Mouse (Mus musculus) liver, embryonic 13.5 days (tissue): ENCODE data around the gene Mmp11. TPM values are rescaled to one million over a fixed set of nuclear protein-coding genes. Genes with fewer than 3 reads are reported as not detected.

ENCODE experiments used
- ATAC-seq: fragments of 200-750 bp; cut with Nextera tagmentation; 2 replicates; pipeline ENCODE4 v1.8.0; 2017; ENCODE audit warnings: low read depth, mild to moderate bottlenecking, moderate number of reproducible peaks, moderate library complexity
- DNase-seq: peaks from one replicate; pipeline ENCODE4 v3.0.0; 2022
- H3K27ac ChIP-seq: fragments of 300-500 bp; sonication (generic); 2 replicates; pipeline ENCODE4 v1.5.1; 2015; ENCODE audit warnings: moderate library complexity, mild to moderate bottlenecking, inconsistent platforms
- H3K27me3 ChIP-seq: fragments of 300-500 bp; sonication (generic); 2 replicates; pipeline ENCODE4 v1.6.1; 2015; ENCODE audit warnings: mild to moderate bottlenecking, inconsistent platforms
- H3K36me3 ChIP-seq: fragments of 300-500 bp; sonication (generic); 2 replicates; pipeline ENCODE4 v1.6.1; 2015; ENCODE audit warnings: mild to moderate bottlenecking, inconsistent platforms
- H3K4me1 ChIP-seq: fragments of 300-500 bp; sonication (generic); replicated peaks from 2 replicates; pipeline ENCODE4 v1.6.1; 2015; ENCODE audit warnings: inconsistent platforms
- H3K4me2 ChIP-seq: fragments of 300-500 bp; sonication (generic); 2 replicates; pipeline ENCODE4 v1.6.1; 2015; ENCODE audit warnings: inconsistent platforms, mild to moderate bottlenecking, moderate library complexity
- H3K4me3 ChIP-seq: fragments of 300-500 bp; sonication (generic); replicated peaks from 2 replicates; pipeline ENCODE4 v1.5.1; 2015; ENCODE audit warnings: mild to moderate bottlenecking, inconsistent platforms
- H3K9ac ChIP-seq: fragments of 300-500 bp; sonication (generic); 2 replicates; pipeline ENCODE4 v1.6.1; 2015; ENCODE audit warnings: mild to moderate bottlenecking, inconsistent platforms
- H3K9me3 ChIP-seq: fragments of 300-500 bp; sonication (generic); replicated peaks from 2 replicates; pipeline ENCODE4 v1.6.1; 2016; ENCODE audit warnings: inconsistent platforms
- WGBS: fragments of 180-500 bp; shearing (Covaris S2); methylation state at CpG from one replicate; pipeline ENCODE4 v1.1.7; 2015; ENCODE audit not compliant: insufficient replicate concordance; 5-methylcytosine and 5-hydroxymethylcytosine counted together
- polyA plus RNA-seq: library from polyadenylated mRNA; unstranded; fragments of >200 nt; fragmentation: Nextera tagmentation; extraction: Ambion mirVana; gene quantifications from 2 replicates; pipeline ENCODE4 v1.2.1, GENCODE M21; 2015

Gene Mmp11
- polyA plus RNA-seq, 1 experiment from 2014 or later = 4.1 TPM

GRCm38 (mm10) chr10:75919026-75919425, 17.3 kb downstream of the Mmp11 start:
- no peaks in the 10 kb centered on the region for H3K27me3 ChIP-seq
- H3K4me2 ChIP-seq = no peak overlapping the region
- H3K4me3 ChIP-seq = no peak overlapping the region
- no peak for DNase-seq
- peak overlapping the region; percentile 34 for H3K9ac ChIP-seq
- ATAC-seq = no peak
- no peaks in the 10 kb centered on the region for H3K9me3 ChIP-seq
- H3K36me3 ChIP-seq = peaks cover 46% of the 10 kb centered on the region
- H3K4me1 ChIP-seq = peaks cover 43% of the 10 kb centered on the region
- H3K27ac ChIP-seq = no peak overlapping the region
- 83% methylated on average over 5 of the region's 5 CpGs for WGBS

DNA sequence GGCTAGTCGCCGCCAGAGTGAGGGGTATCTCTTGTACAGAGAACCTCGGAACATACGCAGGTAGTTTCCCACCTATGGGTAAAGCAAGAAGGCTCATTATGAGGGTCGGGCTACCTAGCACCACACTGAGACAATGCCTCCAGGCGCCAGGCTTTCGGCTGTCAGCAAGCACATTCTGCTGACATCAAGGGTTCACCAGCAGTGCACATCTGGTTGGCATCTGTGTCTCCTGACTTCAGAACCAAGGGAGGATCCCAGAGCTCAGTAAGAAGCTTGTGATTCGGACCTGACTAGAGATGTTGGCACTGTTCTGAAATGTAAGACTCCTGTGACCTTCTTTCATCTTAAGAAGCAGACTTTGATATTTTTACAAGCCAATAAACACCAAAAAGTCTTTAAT, 19.5 kb downstream of the Mmp11 start:
- Histone ChIP-seq H3K4me1 (peaks cover 33% of the 10 kb centered on the region), H3K9me3 (no peaks in the 10 kb centered on the region), H3K4me2 (no peak overlapping the region), H3K27ac (no peak overlapping the region), H3K36me3 (peaks cover 61% of the 10 kb centered on the region), H3K27me3 (no peaks in the 10 kb centered on the region), H3K4me3 (no peak overlapping the region), H3K9ac (no peak overlapping the region)
- DNase-seq (no peak), ATAC-seq (no peak)
- WGBS = 83% methylated on average over 8 of the region's 8 CpGs

DNA sequence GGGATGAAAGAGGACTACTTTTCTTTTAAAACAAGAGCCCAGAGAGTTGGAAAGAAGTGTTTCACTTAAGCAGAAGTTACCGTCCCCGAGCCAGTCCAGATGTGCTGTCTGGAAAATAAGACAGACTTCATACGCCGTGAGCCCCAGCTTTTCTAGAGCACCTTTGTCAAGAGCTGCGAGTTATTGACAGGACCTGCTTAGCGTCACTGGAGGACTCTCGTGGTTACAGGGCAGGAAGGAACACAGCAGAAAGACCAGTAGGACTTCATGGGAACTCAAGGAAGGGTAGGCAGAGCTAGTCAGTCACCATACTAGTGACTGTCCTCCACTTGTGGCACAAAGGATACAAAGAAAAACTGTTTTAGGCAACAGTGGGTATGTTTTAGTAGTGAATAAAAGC, 20.7 kb downstream of the Mmp11 start:
- H3K27me3 ChIP-seq = no peaks in the 10 kb centered on the region
- H3K4me1 ChIP-seq = peaks cover 27% of the 10 kb centered on the region
- peaks cover 73% of the 10 kb centered on the region for H3K36me3 ChIP-seq
- H3K4me3 ChIP-seq = no peak overlapping the region
- no peak overlapping the region for H3K4me2 ChIP-seq
- ATAC-seq (no peak), DNase-seq (no peak)
- WGBS = 75% methylated on average over 7 of the region's 7 CpGs
- no peak overlapping the region for H3K27ac ChIP-seq
- H3K9me3 ChIP-seq = no peaks in the 10 kb centered on the region
- no peak overlapping the region for H3K9ac ChIP-seq

GRCm38 (mm10) chr10:75913013-75913589, 23.2 kb downstream of the Mmp11 start:
- H3K27me3 ChIP-seq = no peaks in the 10 kb centered on the region
- H3K9me3 ChIP-seq = no peaks in the 10 kb centered on the region
- ATAC-seq (no peak), DNase-seq (no peak)
- peaks cover 4% of the 10 kb centered on the region for H3K4me1 ChIP-seq
- H3K4me2 ChIP-seq = no peak overlapping the region
- no peak overlapping the region for H3K4me3 ChIP-seq
- 54% methylated on average over 6 of the region's 6 CpGs for WGBS
- peaks cover 76% of the 10 kb centered on the region for H3K36me3 ChIP-seq
- H3K27ac ChIP-seq = no peak overlapping the region
- H3K9ac ChIP-seq = no peak overlapping the region

DNA sequence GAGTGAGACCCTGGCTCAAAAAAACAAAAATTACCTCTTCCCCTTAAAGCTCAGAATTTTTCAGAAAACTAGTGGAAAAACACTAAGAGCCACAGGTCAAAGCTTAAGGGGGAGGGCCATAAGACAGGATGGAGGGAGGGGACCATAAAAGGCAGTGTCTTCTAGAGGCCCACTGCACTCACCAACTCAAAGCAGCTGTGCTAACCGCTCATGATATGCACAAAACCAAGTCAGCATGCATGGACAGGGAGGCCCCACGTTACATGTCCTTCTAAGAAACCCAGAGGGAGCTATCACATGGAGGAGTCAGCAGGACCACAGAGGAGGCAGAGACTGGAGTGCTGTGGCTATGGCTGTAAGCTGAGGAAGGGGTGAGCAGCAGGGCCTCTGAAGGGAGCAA, 25.6 kb downstream of the Mmp11 start:
- no peak overlapping the region for H3K4me3 ChIP-seq
- DNase-seq (no peak), ATAC-seq (no peak)
- H3K27ac ChIP-seq = no peak overlapping the region
- H3K9ac ChIP-seq = no peak overlapping the region
- H3K27me3 ChIP-seq = no peaks in the 10 kb centered on the region
- H3K9me3 ChIP-seq = no peaks in the 10 kb centered on the region
- WGBS = 83% methylated on average over 2 of the region's 2 CpGs
- H3K4me2 ChIP-seq = no peak overlapping the region
- H3K36me3 ChIP-seq = peaks cover 82% of the 10 kb centered on the region
- peaks cover 4% of the 10 kb centered on the region; the same call in 1 of the 2 replicates for H3K4me1 ChIP-seq

GRCm38 (mm10) chr10:75906882-75907281, 29.4 kb downstream of the Mmp11 start:
- Histone ChIP-seq H3K9me3 (no peaks in the 10 kb centered on the region), H3K9ac (no peak overlapping the region), H3K4me1 (no peaks in the 10 kb centered on the region), H3K27me3 (no peaks in the 10 kb centered on the region), H3K4me3 (no peak overlapping the region), H3K27ac (no peak overlapping the region), H3K36me3 (peaks cover 91% of the 10 kb centered on the region), H3K4me2 (no peak overlapping the region)
- no peak for DNase-seq
- ATAC-seq = no peak
- 94% methylated on average over 4 of the region's 4 CpGs for WGBS

DNA sequence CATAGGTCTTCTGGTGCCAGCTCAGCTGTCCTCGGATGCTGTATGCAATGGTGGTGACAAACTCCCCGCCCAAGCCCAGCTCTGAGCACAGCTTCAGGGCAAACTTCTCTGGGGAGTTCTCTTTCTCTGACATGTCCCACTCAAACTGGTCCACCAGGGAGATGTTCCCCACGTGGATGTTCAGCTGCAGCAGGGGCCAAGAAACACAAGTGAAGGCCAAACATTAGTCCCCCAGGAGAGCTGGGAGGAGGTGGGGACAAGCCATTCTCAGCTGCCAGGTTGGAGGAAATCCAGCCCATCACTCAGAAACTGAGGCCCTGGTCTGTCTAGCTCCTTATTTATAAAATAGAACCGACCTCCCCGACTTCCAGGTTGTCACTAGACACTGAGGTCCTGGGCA, 31.9 kb downstream of the Mmp11 start:
- DNase-seq (no peak), ATAC-seq (no peak)
- Histone ChIP-seq H3K36me3 (peaks cover 91% of the 10 kb centered on the region), H3K9ac (no peak overlapping the region), H3K4me1 (no peaks in the 10 kb centered on the region), H3K9me3 (no peaks in the 10 kb centered on the region), H3K27me3 (no peaks in the 10 kb centered on the region), H3K27ac (no peak overlapping the region), H3K4me3 (no peak overlapping the region), H3K4me2 (no peak overlapping the region)
- 83% methylated on average over 5 of the region's 5 CpGs for WGBS

DNA sequence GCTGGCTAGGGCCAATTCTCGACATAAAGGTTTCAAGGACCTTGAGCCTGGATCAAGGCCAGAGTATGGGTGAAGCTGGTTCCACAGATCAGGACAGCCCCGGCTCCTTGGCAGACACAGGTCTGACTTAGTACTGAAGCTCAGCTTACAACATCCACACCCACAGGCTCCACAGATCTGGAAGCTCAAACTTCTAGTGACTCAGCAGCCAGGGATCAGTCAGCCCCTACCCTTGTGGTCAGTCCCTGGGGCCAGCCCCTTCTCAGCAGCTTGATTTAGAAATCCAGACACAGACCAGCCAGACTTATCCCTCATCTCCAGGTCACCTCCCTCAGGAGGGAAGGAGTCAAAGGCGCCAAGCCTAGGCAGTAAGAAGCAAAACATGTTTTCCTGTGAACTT, 37.5 kb downstream of the Mmp11 start:
- Histone ChIP-seq H3K27ac (no peak overlapping the region), H3K36me3 (peaks cover 95% of the 10 kb centered on the region), H3K4me3 (no peak overlapping the region), H3K9ac (no peak overlapping the region), H3K9me3 (no peaks in the 10 kb centered on the region), H3K4me2 (no peak overlapping the region), H3K4me1 (peaks cover 5% of the 10 kb centered on the region), H3K27me3 (no peaks in the 10 kb centered on the region)
- WGBS = 69% methylated on average over 3 of the region's 3 CpGs
- ATAC-seq (no peak), DNase-seq (no peak)

GRCm38 (mm10) chr10:75898039-75898564, 38.2 kb downstream of the Mmp11 start:
- 76% methylated on average over 6 of the region's 6 CpGs for WGBS
- Histone ChIP-seq H3K4me2 (no peak overlapping the region), H3K9ac (no peak overlapping the region), H3K9me3 (no peaks in the 10 kb centered on the region), H3K27ac (no peak overlapping the region; the same call in 1 of the 2 replicates), H3K4me1 (peaks cover 13% of the 10 kb centered on the region), H3K27me3 (no peaks in the 10 kb centered on the region), H3K4me3 (no peak overlapping the region), H3K36me3 (peaks cover 90% of the 10 kb centered on the region)
- no peak for ATAC-seq
- no peak for DNase-seq

DNA sequence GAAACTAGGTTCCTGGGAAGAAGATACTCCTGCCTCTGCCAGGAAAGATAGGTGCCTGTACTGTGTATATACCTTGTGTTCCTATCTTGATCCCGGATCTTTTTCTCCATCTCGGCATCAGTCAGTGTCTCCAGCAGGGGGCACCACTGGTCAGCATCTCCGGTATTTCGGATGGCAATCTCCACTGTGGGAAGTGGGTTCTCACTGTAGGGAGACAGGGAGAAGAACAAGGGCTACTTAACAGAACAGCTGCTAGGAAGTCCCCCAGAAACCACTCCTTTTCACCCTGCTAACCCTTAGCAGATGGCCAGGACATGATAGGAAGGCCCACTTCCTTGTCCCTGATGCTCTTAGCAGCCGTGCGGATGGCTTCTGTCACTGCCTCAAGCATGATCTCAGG, 38.9 kb downstream of the Mmp11 start:
- Histone ChIP-seq H3K4me1 (peaks cover 19% of the 10 kb centered on the region), H3K9ac (no peak overlapping the region), H3K27me3 (no peaks in the 10 kb centered on the region), H3K36me3 (peaks cover 83% of the 10 kb centered on the region), H3K27ac (no peak overlapping the region), H3K4me2 (no peak overlapping the region), H3K4me3 (no peak overlapping the region), H3K9me3 (no peaks in the 10 kb centered on the region)
- DNase-seq (peak; percentile 45), ATAC-seq (no peak)
- 52% methylated on average over 6 of the region's 6 CpGs for whole genome bisulfite sequencing

GRCm38 (mm10) chr10:75896208-75896607, 40.1 kb downstream of the Mmp11 start:
- Histone ChIP-seq H3K27ac (no peak overlapping the region), H3K36me3 (peaks cover 71% of the 10 kb centered on the region), H3K4me2 (no peak overlapping the region), H3K4me3 (no peak overlapping the region), H3K27me3 (no peaks in the 10 kb centered on the region), H3K9ac (no peak overlapping the region), H3K9me3 (no peaks in the 10 kb centered on the region), H3K4me1 (peaks cover 19% of the 10 kb centered on the region)
- WGBS = 82% methylated on average over 1 of the region's 1 CpGs
- ATAC-seq (no peak), DNase-seq (no peak)

GRCm38 (mm10) chr10:75895730-75896129, 40.6 kb downstream of the Mmp11 start:
- Histone ChIP-seq H3K4me1 (peaks cover 19% of the 10 kb centered on the region), H3K36me3 (peaks cover 66% of the 10 kb centered on the region), H3K4me2 (no peak overlapping the region), H3K27ac (no peak overlapping the region), H3K9ac (no peak overlapping the region), H3K27me3 (no peaks in the 10 kb centered on the region), H3K9me3 (no peaks in the 10 kb centered on the region), H3K4me3 (no peak overlapping the region)
- ATAC-seq = no peak
- no peak for DNase-seq
- 84% methylated on average over 5 of the region's 5 CpGs for WGBS
